Mouse (Mus musculus): ENCODE measurements around the gene Adcy1. TPM values are rescaled to one million over a fixed set of nuclear protein-coding genes. Genes with fewer than 3 reads are reported as not detected.
A peak's percentile ranks its signal among the peaks of the same experiment; 100 is the strongest.
"Not testable (repeated sequence)": the region's sequence is repeated elsewhere in the genome, so short reads cannot be mapped to it uniquely, and the experiment has no call there.

Adcy1 gene
- polyA plus RNA-seq, 1 experiment from 2014 or later = 0.50 TPM

GRCm38 (mm10) chr11:7203846-7204245 lies 140.6 kb downstream of the Adcy1 start:
- Histone ChIP-seq H3K27me3 (no peaks in the 10 kb centered on the region), H3K4me3 (no peak overlapping the region), H3K27ac (no peak overlapping the region), H3K36me3 (no peaks in the 10 kb centered on the region), H3K4me2 (no peak overlapping the region), H3K4me1 (replicated peaks) (no peaks in the 10 kb centered on the region), H3K9ac (no peak overlapping the region), H3K9me3 (replicated peaks) (no peaks in the 10 kb centered on the region)
- no peak for ATAC-seq (replicated peaks; ENCODE audit: insufficient number of reproducible peaks, insufficient read depth, low FRiP score, low read depth)
- WGBS = 81% methylated on average over 9 of the region's 9 CpGs

- Histone ChIP-seq H3K27ac (no peak overlapping the region), H3K36me3 (no peaks in the 10 kb centered on the region), H3K9ac (no peak overlapping the region), H3K27me3 (peaks cover 39% of the 10 kb centered on the region), H3K4me2 (no peak overlapping the region), H3K9me3 (replicated peaks) (no peaks in the 10 kb centered on the region), H3K4me1 (replicated peaks) (peaks cover 40% of the 10 kb centered on the region), H3K4me3 (no peak overlapping the region)
- ATAC-seq (replicated peaks; ENCODE audit: insufficient number of reproducible peaks, insufficient read depth, low FRiP score, low read depth) = no peak
- 18% methylated on average over 6 of the region's 6 CpGs for WGBS
These were observed 147.1 kb downstream of the Adcy1 start for GRCm38 (mm10) chr11:7210343-7210742.

- Histone ChIP-seq H3K36me3 (no peaks in the 10 kb centered on the region), H3K9me3 (replicated peaks) (no peaks in the 10 kb centered on the region), H3K4me1 (replicated peaks) (peaks cover 43% of the 10 kb centered on the region), H3K9ac (no peak overlapping the region), H3K27ac (no peak overlapping the region), H3K4me3 (no peak overlapping the region), H3K4me2 (peak overlapping the region; percentile 20; the same call in 1 of the 2 replicates), H3K27me3 (peaks cover 39% of the 10 kb centered on the region)
- 19% methylated on average over 9 of the region's 9 CpGs for WGBS
- ATAC-seq (replicated peaks; ENCODE audit: insufficient number of reproducible peaks, insufficient read depth, low FRiP score, low read depth) = no peak
These were observed 147.9 kb downstream of the Adcy1 start for GRCm38 (mm10) chr11:7211211-7211610.

DNA sequence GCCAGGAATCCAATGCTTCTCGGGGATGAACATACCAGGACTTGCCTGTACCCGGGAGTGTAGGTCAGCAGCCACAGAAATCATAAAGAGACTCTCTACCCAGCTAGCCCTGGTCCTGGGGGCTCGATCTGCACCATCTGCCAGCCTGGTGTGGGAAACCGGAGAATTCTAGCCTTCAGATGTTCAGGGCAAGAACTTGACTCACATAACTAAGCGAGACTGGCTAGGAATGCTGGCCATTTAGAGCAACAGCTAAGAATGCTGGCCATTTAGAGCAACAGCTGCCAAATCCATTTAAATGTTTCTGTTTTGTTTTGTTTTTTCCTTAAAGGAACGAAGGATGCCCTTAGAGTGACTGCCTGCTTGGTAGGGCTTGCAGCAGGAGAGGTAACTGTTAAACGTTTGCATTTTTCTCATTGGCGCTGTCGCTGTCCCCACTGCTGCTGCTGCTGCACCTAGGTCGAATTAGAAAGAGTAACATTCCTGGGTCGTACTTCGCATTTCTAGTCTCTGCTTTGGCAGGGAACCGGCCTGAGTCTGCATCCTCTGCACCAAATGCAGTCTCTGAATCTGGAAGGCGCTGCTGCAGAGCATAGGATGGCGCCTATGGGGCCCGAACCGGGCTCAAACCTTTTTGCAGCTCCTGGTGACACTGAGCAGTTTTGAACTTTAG lies 149.0 kb downstream of the Adcy1 start:
- WGBS = 16% methylated on average over 17 of the region's 17 CpGs
- Histone ChIP-seq H3K27ac (no peak overlapping the region), H3K4me1 (replicated peaks) (peaks cover 46% of the 10 kb centered on the region), H3K9me3 (replicated peaks) (no peaks in the 10 kb centered on the region), H3K36me3 (no peaks in the 10 kb centered on the region), H3K4me2 (peak overlapping the region; percentile 98), H3K27me3 (peaks cover 39% of the 10 kb centered on the region), H3K9ac (0 out of 2 replicates have a peak overlapping the region, but pooled peaks have one; percentile 33), H3K4me3 (peak overlapping the region; percentile 69)
- ATAC-seq (replicated peaks; ENCODE audit: insufficient number of reproducible peaks, insufficient read depth, low FRiP score, low read depth) = no peak

DNA sequence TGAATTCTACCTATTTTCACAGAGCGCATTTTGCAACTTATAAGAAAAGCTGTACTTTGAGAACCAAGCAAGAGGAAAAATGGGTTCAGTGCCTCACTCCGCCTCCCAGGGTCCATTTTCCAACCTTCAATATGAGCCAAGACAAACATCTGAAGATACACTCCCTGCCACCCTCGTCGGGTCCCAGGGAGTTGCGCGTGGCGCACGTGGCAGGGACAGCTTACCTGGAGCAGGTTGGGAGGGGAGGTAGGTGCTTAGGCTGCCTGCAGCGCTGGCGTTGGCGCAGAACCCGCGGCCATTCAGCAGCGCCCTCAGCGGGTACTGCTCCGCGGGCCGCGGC lies 149.8 kb downstream of the Adcy1 start:
- no peak for ATAC-seq (replicated peaks; ENCODE audit: insufficient number of reproducible peaks, insufficient read depth, low FRiP score, low read depth)

GRCm38 (mm10) chr11:7213501-7214341 lies 150.4 kb downstream of the Adcy1 start, which contains the start of gene Igfbp3:
Gene Igfbp3, minus strand, starts transcription at chr11:7213923.
- H3K9me3 ChIP-seq (replicated peaks) = no peaks in the 10 kb centered on the region
- no peaks in the 10 kb centered on the region for H3K36me3 ChIP-seq
- peak within 1 kb of the TSS; percentile 54 for H3K9ac ChIP-seq
- WGBS = under 1% methylated on average over 99 of the region's 104 CpGs
- H3K4me2 ChIP-seq = peak within 1 kb of the TSS; percentile 98
- ATAC-seq (replicated peaks; ENCODE audit: insufficient number of reproducible peaks, insufficient read depth, low FRiP score, low read depth) = peak; percentile 78
- H3K4me3 ChIP-seq = peak within 1 kb of the TSS; percentile 69
- peaks cover 39% of the 10 kb centered on the region for H3K27me3 ChIP-seq
- peaks cover 46% of the 10 kb centered on the region for H3K4me1 ChIP-seq (replicated peaks)
- peak within 1 kb of the TSS; percentile 41; the same call in 1 of the 2 replicates for H3K27ac ChIP-seq

More for the DNA sequence above, 149.8 kb downstream of the Adcy1 start:
- H3K4me3 ChIP-seq = peak overlapping the region; percentile 69
- peaks cover 46% of the 10 kb centered on the region for H3K4me1 ChIP-seq (replicated peaks)
- 3% methylated on average over 19 of the region's 19 CpGs for WGBS
- peak overlapping the region; percentile 54 for H3K9ac ChIP-seq
- H3K27me3 ChIP-seq = peaks cover 39% of the 10 kb centered on the region
- H3K4me2 ChIP-seq = peak overlapping the region; percentile 98
- no peak overlapping the region for H3K27ac ChIP-seq
- no peaks in the 10 kb centered on the region for H3K9me3 ChIP-seq (replicated peaks)
- H3K36me3 ChIP-seq = no peaks in the 10 kb centered on the region

DNA sequence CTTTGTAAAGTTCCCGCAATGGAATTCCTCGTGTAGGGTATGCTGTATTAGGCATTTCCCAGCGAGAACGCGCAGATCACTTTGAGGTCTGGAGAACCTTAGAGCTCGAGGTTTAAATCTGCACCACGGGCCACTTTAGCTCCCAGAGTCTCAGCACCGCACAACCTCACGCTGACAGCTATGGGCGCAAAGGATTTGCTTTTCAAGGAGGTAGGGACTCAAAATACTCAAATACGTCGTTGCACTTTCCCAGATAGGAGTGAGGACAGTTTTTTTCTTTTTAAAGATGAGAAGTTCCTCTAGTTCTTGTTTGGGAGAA lies 151.0 kb downstream of the Adcy1 start:
- under 1% methylated on average over 12 of the region's 12 CpGs for whole genome bisulfite sequencing
- no peak overlapping the region for H3K9ac ChIP-seq

DNA sequence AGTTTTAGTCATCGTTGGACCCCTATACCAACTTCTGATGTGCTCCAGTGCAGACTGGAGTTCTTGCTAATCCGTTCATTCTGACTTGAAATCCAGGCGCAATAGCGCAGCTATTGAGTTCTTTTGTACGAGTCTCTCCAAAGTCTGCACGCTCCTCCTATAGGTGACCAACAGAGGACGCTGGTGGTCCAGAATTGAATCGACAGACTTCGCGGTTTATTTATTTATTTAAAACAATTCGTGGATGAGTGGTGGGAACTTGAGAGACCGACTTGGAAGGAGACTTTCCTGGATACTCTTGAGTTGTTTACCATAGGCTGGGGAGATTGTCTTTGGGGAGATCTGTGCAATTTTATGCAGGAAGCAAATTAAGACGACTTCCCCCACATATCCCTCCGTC lies 151.5 kb downstream of the Adcy1 start:
- Histone ChIP-seq H3K4me1 (replicated peaks) (peaks cover 46% of the 10 kb centered on the region), H3K4me3 (peak overlapping the region; percentile 69), H3K9ac (no peak overlapping the region), H3K27me3 (peaks cover 39% of the 10 kb centered on the region), H3K36me3 (no peaks in the 10 kb centered on the region), H3K4me2 (peak overlapping the region; percentile 98), H3K27ac (no peak overlapping the region), H3K9me3 (replicated peaks) (no peaks in the 10 kb centered on the region)
- 5% methylated on average over 14 of the region's 14 CpGs for WGBS
- ATAC-seq (replicated peaks; ENCODE audit: insufficient number of reproducible peaks, insufficient read depth, low FRiP score, low read depth) = no peak

More for the DNA sequence above, 151.0 kb downstream of the Adcy1 start:
- H3K9me3 ChIP-seq (replicated peaks) = no peaks in the 10 kb centered on the region
- H3K4me3 ChIP-seq = peak overlapping the region; percentile 69
- H3K36me3 ChIP-seq = no peaks in the 10 kb centered on the region
- peak overlapping the region; percentile 98 for H3K4me2 ChIP-seq
- peaks cover 39% of the 10 kb centered on the region for H3K27me3 ChIP-seq
- ATAC-seq (replicated peaks; ENCODE audit: insufficient number of reproducible peaks, insufficient read depth, low FRiP score, low read depth) = no peak
- H3K4me1 ChIP-seq (replicated peaks) = peaks cover 46% of the 10 kb centered on the region
- no peak overlapping the region for H3K27ac ChIP-seq

GRCm38 (mm10) chr11:7215703-7216102 lies 152.4 kb downstream of the Adcy1 start:
- WGBS = 12% methylated on average over 8 of the region's 8 CpGs
- Histone ChIP-seq H3K27me3 (peaks cover 38% of the 10 kb centered on the region), H3K9ac (no peak overlapping the region), H3K36me3 (no peaks in the 10 kb centered on the region), H3K4me3 (no peak overlapping the region), H3K9me3 (replicated peaks) (no peaks in the 10 kb centered on the region), H3K27ac (no peak overlapping the region), H3K4me2 (no peak overlapping the region), H3K4me1 (replicated peaks) (peaks cover 45% of the 10 kb centered on the region)
- ATAC-seq (replicated peaks; ENCODE audit: insufficient number of reproducible peaks, insufficient read depth, low FRiP score, low read depth) = no peak

- not testable (repeated sequence) for H3K4me3 ChIP-seq; H3K9ac ChIP-seq; H3K27me3 ChIP-seq; H3K27ac ChIP-seq; H3K4me1 ChIP-seq (replicated peaks); H3K36me3 ChIP-seq; H3K9me3 ChIP-seq (replicated peaks); ATAC-seq (replicated peaks; ENCODE audit: insufficient number of reproducible peaks, insufficient read depth, low FRiP score, low read depth); H3K4me2 ChIP-seq
- WGBS = 73% methylated on average over 8 of the region's 8 CpGs
These were observed 158.5 kb downstream of the Adcy1 start for GRCm38 (mm10) chr11:7221826-7222225.

DNA sequence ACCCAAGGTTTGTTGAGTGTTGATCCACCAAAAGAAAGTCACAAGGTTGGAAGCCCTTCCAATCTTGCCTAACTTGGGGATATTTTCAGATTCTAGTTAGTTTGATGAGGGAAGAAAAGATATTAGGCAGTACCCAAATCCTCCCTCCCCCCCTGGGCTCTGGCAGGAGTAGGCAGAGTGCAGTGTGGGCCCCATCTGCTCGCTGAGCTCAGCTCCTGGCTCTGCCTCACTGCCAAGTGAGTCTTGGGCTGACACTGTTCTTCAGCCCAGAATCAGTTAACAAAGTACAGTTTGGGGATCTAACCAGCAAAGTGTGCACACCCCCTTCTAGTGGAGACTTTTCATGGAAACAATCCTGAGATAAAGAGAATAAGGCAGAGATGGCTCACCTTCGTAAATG lies 162.9 kb downstream of the Adcy1 start:
- Histone ChIP-seq H3K4me1 (replicated peaks) (no peaks in the 10 kb centered on the region), H3K4me3 (no peak overlapping the region), H3K27me3 (no peaks in the 10 kb centered on the region), H3K4me2 (no peak overlapping the region), H3K9ac (no peak overlapping the region), H3K27ac (no peak overlapping the region), H3K36me3 (no peaks in the 10 kb centered on the region), H3K9me3 (replicated peaks) (no peaks in the 10 kb centered on the region)
- 61% methylated on average over 2 of the region's 2 CpGs for WGBS
- ATAC-seq (replicated peaks; ENCODE audit: insufficient number of reproducible peaks, insufficient read depth, low FRiP score, low read depth) = no peak

All from heart, embryonic 15.5 days (tissue).